Mouse (Mus musculus) forebrain, embryonic 15.5 days (tissue): ENCODE measurements around the gene Foxd3. TPM values are rescaled to one million over a fixed set of nuclear protein-coding genes. Genes with fewer than 3 reads are reported as not detected.

Experiments used
- microRNA-seq: library from miRNA; unstranded; fragments of <30 nt; microRNA quantifications from one replicate; pipeline ENCODE4, GENCODE M21; 2016
- polyA plus RNA-seq: library from polyadenylated mRNA; unstranded; fragments of >200 nt; fragmentation: Nextera tagmentation; extraction: Ambion mirVana; gene quantifications from 2 replicates; pipeline ENCODE4 v1.2.1, GENCODE M21; 2015

The Foxd3 gene
- polyA plus RNA-seq, 1 experiment from 2014 or later: 0.11 TPM

Small RNA genes within 50 kb of the gene (microRNA-seq; reads per million reads assigned to microRNA genes)
- not detected for gene Gm23366

Other genes with a start within 250 kb of the Foxd3 start
- gene Alg6, start 59.4 kb downstream of the Foxd3 start, polyA plus RNA-seq: 9.8 and 10.5 TPM in 2 replicates
- gene Efcab7, start 172.9 kb downstream of the Foxd3 start, polyA plus RNA-seq: 20.8 and 22.5 TPM in 2 replicates